Mouse (Mus musculus): Measurements from ENCODE around the gene Telo2.

- TF ChIP-seq CTCF (IDR thresholded peaks at IDR 0.05; ENCODE audit: low read depth) = no peak
- TF ChIP-seq EP300 (IDR thresholded peaks at IDR 0.05; ENCODE audit: low read depth) = no peak
These were observed 50.6 kb downstream of the Telo2 start for GRCm38 (mm10) chr17:25065189-25065588.

Measured in liver, embryonic 14.5 days (tissue).